Mouse (Mus musculus) embryonic facial prominence, embryonic 15.5 days (tissue): ENCODE data around the gene Znrf4. TPM values are rescaled to one million over a fixed set of nuclear protein-coding genes. Genes with fewer than 3 reads are reported as not detected.

Experiments used
- ATAC-seq: fragments of 200-750 bp; cut with Nextera tagmentation; 2 replicates; pipeline ENCODE4 v1.8.0; 2017; ENCODE audit warnings: low read depth, moderate TSS enrichment; ENCODE audit not compliant: insufficient number of reproducible peaks, low FRiP score, low TSS enrichment
- H3K27ac ChIP-seq: fragments of 300-500 bp; sonication (generic); replicated peaks from 2 replicates; pipeline ENCODE4 v1.5.1; 2015; ENCODE audit warnings: mild to moderate bottlenecking, inconsistent platforms
- H3K27me3 ChIP-seq: fragments of 300-500 bp; sonication (generic); 2 replicates; pipeline ENCODE4 v1.6.1; 2015; ENCODE audit warnings: inconsistent platforms
- H3K36me3 ChIP-seq: fragments of 300-500 bp; sonication (generic); 2 replicates; pipeline ENCODE4 v1.6.1; 2015; ENCODE audit warnings: mild to moderate bottlenecking, inconsistent platforms
- H3K4me1 ChIP-seq: fragments of 300-500 bp; sonication (generic); 2 replicates; pipeline ENCODE4 v1.6.1; 2015; ENCODE audit warnings: inconsistent platforms
- H3K4me2 ChIP-seq: fragments of 300-500 bp; sonication (generic); replicated peaks from 2 replicates; pipeline ENCODE4 v1.6.1; 2015; ENCODE audit warnings: mild to moderate bottlenecking, inconsistent platforms
- H3K4me3 ChIP-seq: fragments of 300-500 bp; sonication (generic); replicated peaks from 2 replicates; pipeline ENCODE4 v1.5.1; 2015; ENCODE audit warnings: mild to moderate bottlenecking, inconsistent platforms
- H3K9ac ChIP-seq: fragments of 300-500 bp; sonication (generic); 2 replicates; pipeline ENCODE4 v1.6.1; 2015; ENCODE audit warnings: inconsistent platforms
- H3K9me3 ChIP-seq: fragments of 300-500 bp; sonication (generic); replicated peaks from 2 replicates; pipeline ENCODE4 v1.6.1; 2016; ENCODE audit warnings: inconsistent platforms
- WGBS: fragments of 180-500 bp; shearing (Covaris S2); methylation state at CpG from one replicate; pipeline ENCODE4 v1.1.7; 2015; 5-methylcytosine and 5-hydroxymethylcytosine counted together
- polyA plus RNA-seq: library from polyadenylated mRNA; unstranded; fragments of >200 nt; fragmentation: Nextera tagmentation; extraction: Ambion mirVana; gene quantifications from 2 replicates; pipeline ENCODE4 v1.2.1, GENCODE M21; 2015

Znrf4 gene
- polyA plus RNA-seq, 1 experiment from 2014 or later = not detected

GRCm38 (mm10) chr17:56487441-56487888 lies 24.8 kb downstream of the Znrf4 start:
- Histone ChIP-seq H3K27ac (peak overlapping the region; percentile 77), H3K9me3 (no peaks in the 10 kb centered on the region; the same call in 1 of the 2 replicates), H3K4me1 (peaks cover 16% of the 10 kb centered on the region), H3K9ac (no peak overlapping the region), H3K36me3 (no peaks in the 10 kb centered on the region), H3K4me3 (no peak overlapping the region), H3K4me2 (peak overlapping the region; percentile 15; the same call in 1 of the 2 replicates), H3K27me3 (no peaks in the 10 kb centered on the region; the same call in 1 of the 2 replicates)
- WGBS = 6% methylated on average over 9 of the region's 16 CpGs
- ATAC-seq = peak; percentile 82

GRCm38 (mm10) chr17:56485926-56486325 lies 26.3 kb downstream of the Znrf4 start:
- Histone ChIP-seq H3K4me1 (peaks cover 16% of the 10 kb centered on the region), H3K4me3 (no peak overlapping the region), H3K36me3 (no peaks in the 10 kb centered on the region), H3K27me3 (no peaks in the 10 kb centered on the region; the same call in 1 of the 2 replicates), H3K4me2 (no peak overlapping the region), H3K9me3 (no peaks in the 10 kb centered on the region), H3K9ac (no peak overlapping the region), H3K27ac (no peak overlapping the region)
- no peak for ATAC-seq
- 91% methylated on average over 9 of the region's 9 CpGs for WGBS

GRCm38 (mm10) chr17:56485118-56485517 lies 27.1 kb downstream of the Znrf4 start:
- no peaks in the 10 kb centered on the region for H3K9me3 ChIP-seq

GRCm38 (mm10) chr17:56482671-56483070 lies 29.6 kb downstream of the Znrf4 start:
- Histone ChIP-seq H3K9ac (no peak overlapping the region), H3K27ac (no peak overlapping the region), H3K36me3 (no peaks in the 10 kb centered on the region), H3K4me3 (no peak overlapping the region), H3K4me2 (no peak overlapping the region), H3K4me1 (peaks cover 24% of the 10 kb centered on the region), H3K27me3 (no peaks in the 10 kb centered on the region; the same call in 1 of the 2 replicates), H3K9me3 (no peaks in the 10 kb centered on the region)
- no peak for ATAC-seq
- WGBS = 86% methylated on average over 1 of the region's 1 CpGs

More at GRCm38 (mm10) chr17:56485118-56485517, 27.1 kb downstream of the Znrf4 start:
- Histone ChIP-seq H3K36me3 (no peaks in the 10 kb centered on the region), H3K4me1 (peaks cover 16% of the 10 kb centered on the region), H3K4me2 (no peak overlapping the region), H3K27me3 (no peaks in the 10 kb centered on the region; the same call in 1 of the 2 replicates), H3K27ac (no peak overlapping the region), H3K4me3 (no peak overlapping the region), H3K9ac (no peak overlapping the region)
- WGBS = 51% methylated on average over 9 of the region's 9 CpGs
- ATAC-seq = no peak

- Histone ChIP-seq H3K4me2 (no peak overlapping the region), H3K36me3 (no peaks in the 10 kb centered on the region)
- WGBS = 12% methylated on average over 6 of the region's 6 CpGs
These were observed 32.9 kb downstream of the Znrf4 start for GRCm38 (mm10) chr17:56479358-56479757.

GRCm38 (mm10) chr17:56478191-56478611 lies 34.0 kb downstream of the Znrf4 start:
- H3K27me3 ChIP-seq = peaks cover 20% of the 10 kb centered on the region
- H3K27ac ChIP-seq = no peak overlapping the region
- peaks cover 47% of the 10 kb centered on the region for H3K4me1 ChIP-seq
- H3K36me3 ChIP-seq = no peaks in the 10 kb centered on the region
- no peak overlapping the region for H3K4me3 ChIP-seq
- ATAC-seq = no peak
- 56% methylated on average over 11 of the region's 11 CpGs for WGBS
- H3K9me3 ChIP-seq = no peaks in the 10 kb centered on the region
- H3K4me2 ChIP-seq = no peak overlapping the region
- H3K9ac ChIP-seq = no peak overlapping the region

More at GRCm38 (mm10) chr17:56479358-56479757, 32.9 kb downstream of the Znrf4 start:
- H3K4me1 ChIP-seq = peaks cover 35% of the 10 kb centered on the region
- H3K9ac ChIP-seq = no peak overlapping the region
- no peak overlapping the region for H3K27ac ChIP-seq
- no peak for ATAC-seq
- H3K27me3 ChIP-seq = peaks cover 9% of the 10 kb centered on the region
- no peaks in the 10 kb centered on the region for H3K9me3 ChIP-seq
- H3K4me3 ChIP-seq = no peak overlapping the region

- 75% methylated on average over 19 of the region's 19 CpGs for WGBS
- no peaks in the 10 kb centered on the region for H3K9me3 ChIP-seq
- H3K4me2 ChIP-seq = no peak overlapping the region
- peaks cover 55% of the 10 kb centered on the region for H3K4me1 ChIP-seq
- no peaks in the 10 kb centered on the region for H3K36me3 ChIP-seq
- H3K27me3 ChIP-seq = peaks cover 29% of the 10 kb centered on the region
- no peak overlapping the region for H3K9ac ChIP-seq
- ATAC-seq = no peak
- no peak overlapping the region for H3K4me3 ChIP-seq
- H3K27ac ChIP-seq = no peak overlapping the region
These were observed 34.9 kb downstream of the Znrf4 start for GRCm38 (mm10) chr17:56477191-56477818.

- ATAC-seq = peak; percentile 89
- H3K9me3 ChIP-seq = no peaks in the 10 kb centered on the region
- H3K9ac ChIP-seq = peak within 1 kb of the TSS; percentile 76
- H3K4me2 ChIP-seq = peak within 1 kb of the TSS; percentile 99
- H3K4me3 ChIP-seq = peak within 1 kb of the TSS; percentile 80
- peaks cover 65% of the 10 kb centered on the region for H3K4me1 ChIP-seq
- peaks cover 33% of the 10 kb centered on the region for H3K27me3 ChIP-seq
- peak within 1 kb of the TSS; percentile 74 for H3K27ac ChIP-seq
- WGBS = under 1% methylated on average over 27 of the region's 27 CpGs
- no peaks in the 10 kb centered on the region for H3K36me3 ChIP-seq
These were observed 35.9 kb downstream of the Znrf4 start, which contains the start of gene Ptprs for GRCm38 (mm10) chr17:56476402-56476752. Gene Ptprs (minus strand): TSS chr17:56476483.

GRCm38 (mm10) chr17:56475584-56476401 lies 36.4 kb downstream of the Znrf4 start:
- Histone ChIP-seq H3K4me1 (peaks cover 70% of the 10 kb centered on the region), H3K27ac (peak overlapping the region; percentile 74), H3K9me3 (no peaks in the 10 kb centered on the region), H3K4me3 (peak overlapping the region; percentile 80), H3K4me2 (peak overlapping the region; percentile 99), H3K36me3 (no peaks in the 10 kb centered on the region), H3K9ac (peak overlapping the region; percentile 76), H3K27me3 (peaks cover 33% of the 10 kb centered on the region)
- under 1% methylated on average over 57 of the region's 66 CpGs for WGBS
- ATAC-seq = peak; percentile 35

GRCm38 (mm10) chr17:56474831-56475581 lies 37.2 kb downstream of the Znrf4 start:
- WGBS = 1% methylated on average over 24 of the region's 24 CpGs
- Histone ChIP-seq H3K27me3 (peaks cover 36% of the 10 kb centered on the region), H3K27ac (no peak overlapping the region)

More at GRCm38 (mm10) chr17:56474831-56475581, 37.2 kb downstream of the Znrf4 start:
- ATAC-seq = no peak
- H3K4me2 ChIP-seq = peak overlapping the region; percentile 99
- peak overlapping the region; percentile 76 for H3K9ac ChIP-seq
- no peaks in the 10 kb centered on the region for H3K9me3 ChIP-seq
- no peaks in the 10 kb centered on the region for H3K36me3 ChIP-seq
- peaks cover 77% of the 10 kb centered on the region for H3K4me1 ChIP-seq
- H3K4me3 ChIP-seq = peak overlapping the region; percentile 80
